Mouse (Mus musculus): ENCODE results near the gene Tnfrsf4. TPM values are rescaled to one million over a fixed set of nuclear protein-coding genes. Genes with fewer than 3 reads are reported as not detected.

The Tnfrsf4 gene
- polyA plus RNA-seq, 1 experiment from 2014 or later, result 0.60 TPM

DNA sequence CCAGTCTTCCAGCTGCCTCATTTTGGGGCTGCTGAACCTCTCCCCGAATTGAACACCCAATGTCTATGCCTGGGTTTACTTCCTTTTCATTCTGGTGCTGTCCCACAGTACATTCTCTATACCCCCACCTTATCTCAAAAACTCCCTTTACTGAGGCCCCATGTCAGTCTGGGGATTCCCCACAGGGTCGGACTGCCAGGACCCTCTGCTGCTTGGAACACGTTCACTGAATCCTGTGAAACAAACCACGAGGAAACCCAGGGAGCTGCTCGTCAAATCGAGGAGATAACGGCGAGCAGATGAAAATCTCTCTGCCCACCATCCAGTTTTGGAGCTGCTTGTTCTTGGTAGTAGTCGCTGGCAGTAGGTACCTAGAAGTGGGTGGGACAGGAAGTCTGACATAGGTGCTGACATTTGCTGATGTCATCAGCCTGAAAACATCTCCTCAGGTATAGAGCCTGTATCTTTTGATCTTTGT is 8.3 kb downstream of the Tnfrsf4 start:
- Histone ChIP-seq H3K36me3 (ENCODE audit: control insufficient read depth, insufficient read depth, low read length) (no peaks in the 10 kb centered on the region), H3K4me2 (ENCODE audit: low read length) (no peak overlapping the region), H3K27me3 (replicated peaks; ENCODE audit: control insufficient read depth, insufficient read depth, low read length) (no peaks in the 10 kb centered on the region), H3K9me3 (replicated peaks; ENCODE audit: control insufficient read depth, low read length) (no peaks in the 10 kb centered on the region), H3K9ac (ENCODE audit: low read length) (no peak overlapping the region), H3K4me3 (ENCODE audit: low read depth, low read length) (no peak overlapping the region), H3K27ac (ENCODE audit: low read depth, low read length) (no peak overlapping the region), H3K4me1 (ENCODE audit: control insufficient read depth, insufficient read depth, low read length) (no peaks in the 10 kb centered on the region)
- no peak for DNase-seq (ENCODE audit: low spot score)
- no peak for ATAC-seq
- 88% methylated on average over 9 of the region's 9 CpGs for WGBS

DNA sequence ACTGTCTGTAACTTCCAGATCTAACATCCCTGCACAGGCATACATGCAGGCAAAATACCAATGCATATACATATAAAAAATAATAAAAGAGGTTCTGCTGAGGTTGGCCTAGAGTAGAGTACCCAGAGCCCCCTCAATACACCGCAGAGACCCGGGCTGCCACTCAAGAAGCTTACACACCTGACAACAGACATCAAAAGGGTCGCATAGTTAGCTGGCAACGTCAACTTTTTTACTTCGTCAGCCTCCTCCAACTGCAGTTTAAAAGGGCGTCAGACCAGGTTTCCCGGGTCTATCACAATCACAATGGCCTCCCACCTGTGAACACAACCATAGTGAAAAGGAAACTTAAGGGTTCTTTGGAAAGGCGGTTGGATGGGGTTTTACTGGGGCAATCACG is 9.9 kb downstream of the Tnfrsf4 start:
- no peak for ATAC-seq
- H3K4me1 ChIP-seq (ENCODE audit: control insufficient read depth, insufficient read depth, low read length), result no peaks in the 10 kb centered on the region
- no peak overlapping the region for H3K4me2 ChIP-seq (ENCODE audit: low read length)
- H3K27ac ChIP-seq (ENCODE audit: low read depth, low read length), result no peak overlapping the region
- H3K4me3 ChIP-seq (ENCODE audit: low read depth, low read length), result no peak overlapping the region
- 0 out of 2 replicates have a peak, but pooled peaks cover 4% of the 10 kb centered on the region for H3K36me3 ChIP-seq (ENCODE audit: control insufficient read depth, insufficient read depth, low read length)
- H3K9ac ChIP-seq (ENCODE audit: low read length), result no peak overlapping the region
- 85% methylated on average over 9 of the region's 9 CpGs for WGBS
- H3K9me3 ChIP-seq (replicated peaks; ENCODE audit: control insufficient read depth, low read length), result no peaks in the 10 kb centered on the region
- no peak for DNase-seq (ENCODE audit: low spot score)
- no peaks in the 10 kb centered on the region for H3K27me3 ChIP-seq (replicated peaks; ENCODE audit: control insufficient read depth, insufficient read depth, low read length)

DNA sequence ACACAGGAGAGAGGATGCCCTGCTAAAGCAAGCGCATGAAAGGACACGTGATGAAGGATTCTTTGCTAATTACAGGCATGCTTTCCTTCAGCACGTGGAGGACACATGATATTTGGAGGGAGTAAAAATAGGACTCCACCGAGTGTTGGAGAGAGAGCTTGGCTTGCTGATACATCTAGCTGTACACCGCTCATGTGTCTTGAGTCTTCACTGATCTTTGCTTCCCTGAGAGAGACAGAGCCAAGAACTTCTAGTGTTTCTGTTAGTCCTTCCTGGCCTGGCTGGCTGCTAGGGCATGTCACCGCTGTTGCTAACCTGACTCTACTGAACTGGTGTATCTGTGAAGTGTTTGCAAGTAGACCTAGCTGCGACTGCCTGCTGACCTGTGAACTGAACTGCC is 10.5 kb downstream of the Tnfrsf4 start:
- Histone ChIP-seq H3K27ac (ENCODE audit: low read depth, low read length) (no peak overlapping the region), H3K36me3 (ENCODE audit: control insufficient read depth, insufficient read depth, low read length) (0 out of 2 replicates have a peak, but pooled peaks cover 4% of the 10 kb centered on the region), H3K9me3 (replicated peaks; ENCODE audit: control insufficient read depth, low read length) (no peaks in the 10 kb centered on the region), H3K4me2 (ENCODE audit: low read length) (no peak overlapping the region), H3K4me1 (ENCODE audit: control insufficient read depth, insufficient read depth, low read length) (no peaks in the 10 kb centered on the region), H3K4me3 (ENCODE audit: low read depth, low read length) (no peak overlapping the region), H3K27me3 (replicated peaks; ENCODE audit: control insufficient read depth, insufficient read depth, low read length) (no peaks in the 10 kb centered on the region), H3K9ac (ENCODE audit: low read length) (no peak overlapping the region)
- 95% methylated on average over 7 of the region's 7 CpGs for WGBS
- no peak for ATAC-seq
- DNase-seq (ENCODE audit: low spot score), result no peak

DNA sequence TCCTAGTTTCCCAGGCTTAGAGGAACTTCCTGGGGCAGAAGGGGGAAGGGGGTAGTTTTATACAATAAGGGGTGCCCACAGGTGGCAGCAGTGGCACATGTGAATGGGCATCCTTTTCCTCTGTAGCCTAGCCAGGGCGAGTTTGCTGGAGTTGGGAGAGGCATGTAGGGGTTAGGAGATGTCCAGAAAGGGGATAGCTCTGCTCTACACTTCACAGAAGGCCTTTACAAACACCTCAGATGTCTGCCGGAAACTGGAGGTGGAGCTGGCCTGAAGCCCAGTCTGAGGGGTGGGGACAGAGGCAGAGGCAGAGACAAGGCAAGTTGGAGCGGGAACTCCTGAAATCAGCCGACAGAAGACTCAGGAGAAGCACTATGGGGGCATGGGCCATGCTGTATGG is 12.4 kb downstream of the Tnfrsf4 start, which contains the start of gene Tnfrsf18:
Tnfrsf18 (plus strand) TSS at position 152 of the 400 bp plus-strand sequence.
- DNase-seq (ENCODE audit: low spot score) (no peak), ATAC-seq (no peak)
- WGBS, result 43% methylated on average over 4 of the region's 4 CpGs
- H3K9ac ChIP-seq (ENCODE audit: low read length), result no peak within 1 kb of the TSS
- H3K27ac ChIP-seq (ENCODE audit: low read depth, low read length), result no peak within 1 kb of the TSS
- no peaks in the 10 kb centered on the region for H3K9me3 ChIP-seq (replicated peaks; ENCODE audit: control insufficient read depth, low read length)
- H3K4me1 ChIP-seq (ENCODE audit: control insufficient read depth, insufficient read depth, low read length), result no peaks in the 10 kb centered on the region
- H3K4me3 ChIP-seq (ENCODE audit: low read depth, low read length), result no peak within 1 kb of the TSS
- no peaks in the 10 kb centered on the region for H3K27me3 ChIP-seq (replicated peaks; ENCODE audit: control insufficient read depth, insufficient read depth, low read length)
- no peak within 1 kb of the TSS for H3K4me2 ChIP-seq (ENCODE audit: low read length)
- H3K36me3 ChIP-seq (ENCODE audit: control insufficient read depth, insufficient read depth, low read length), result 0 out of 2 replicates have a peak, but pooled peaks cover 4% of the 10 kb centered on the region

DNA sequence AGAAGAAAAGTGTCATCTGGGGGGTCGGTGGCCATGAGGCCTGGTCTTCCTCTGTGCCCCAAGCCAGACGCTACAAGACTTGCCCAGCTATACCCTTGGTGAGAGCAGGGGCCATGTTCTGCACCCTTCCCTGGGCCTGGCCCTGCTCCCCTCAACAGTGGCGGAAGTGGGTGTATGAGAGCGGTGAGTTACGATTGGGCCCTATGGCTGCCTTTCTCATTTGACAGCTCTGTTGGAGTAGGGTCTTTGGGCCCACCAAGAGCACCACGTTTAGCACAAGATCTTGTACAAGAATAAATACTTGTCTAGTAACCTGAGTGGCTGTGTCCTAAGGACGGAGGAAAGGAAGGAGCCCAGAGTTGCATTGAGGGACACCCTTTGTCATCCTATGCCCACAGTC is 14.9 kb downstream of the Tnfrsf4 start:
- Histone ChIP-seq H3K4me2 (ENCODE audit: low read length) (no peak overlapping the region), H3K9ac (ENCODE audit: low read length) (no peak overlapping the region), H3K9me3 (replicated peaks; ENCODE audit: control insufficient read depth, low read length) (no peaks in the 10 kb centered on the region), H3K27ac (ENCODE audit: low read depth, low read length) (no peak overlapping the region), H3K27me3 (replicated peaks; ENCODE audit: control insufficient read depth, insufficient read depth, low read length) (no peaks in the 10 kb centered on the region), H3K36me3 (ENCODE audit: control insufficient read depth, insufficient read depth, low read length) (0 out of 2 replicates have a peak, but pooled peaks cover 4% of the 10 kb centered on the region), H3K4me3 (ENCODE audit: low read depth, low read length) (no peak overlapping the region), H3K4me1 (ENCODE audit: control insufficient read depth, insufficient read depth, low read length) (peaks cover 8% of the 10 kb centered on the region)
- ATAC-seq (no peak), DNase-seq (ENCODE audit: low spot score) (no peak)
- 91% methylated on average over 7 of the region's 7 CpGs for WGBS

DNA sequence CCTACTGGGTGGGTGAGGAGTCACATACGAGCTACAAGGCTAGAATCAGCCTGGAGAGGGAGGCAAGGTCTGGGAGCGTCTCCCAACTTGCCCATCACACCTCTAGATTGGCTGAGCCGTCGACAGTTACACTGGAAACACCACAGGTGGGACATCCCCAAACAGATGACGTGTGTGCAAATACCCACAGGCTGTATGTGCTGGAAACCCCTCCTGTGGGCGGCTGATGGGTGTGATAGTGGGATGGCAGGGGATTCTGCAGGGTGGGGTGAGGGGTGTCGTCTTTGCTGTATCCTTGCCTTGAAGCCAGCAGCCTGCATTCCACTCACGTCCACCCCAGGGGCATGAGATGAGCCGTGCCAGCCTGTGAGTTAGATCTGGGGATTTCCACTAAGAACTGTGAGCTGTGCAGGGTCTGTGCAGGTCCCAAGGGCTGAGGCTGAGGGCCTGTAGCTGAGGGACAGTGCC is 17.0 kb downstream of the Tnfrsf4 start:
- no peak for DNase-seq (ENCODE audit: low spot score)
- Histone ChIP-seq H3K27ac (ENCODE audit: low read depth, low read length) (peak overlapping the region; percentile 79; the same call in 1 of the 2 replicates), H3K27me3 (replicated peaks; ENCODE audit: control insufficient read depth, insufficient read depth, low read length) (peaks cover 16% of the 10 kb centered on the region), H3K9me3 (replicated peaks; ENCODE audit: control insufficient read depth, low read length) (no peaks in the 10 kb centered on the region), H3K36me3 (ENCODE audit: control insufficient read depth, insufficient read depth, low read length) (0 out of 2 replicates have a peak, but pooled peaks cover 4% of the 10 kb centered on the region), H3K4me3 (ENCODE audit: low read depth, low read length) (peak overlapping the region; percentile 35), H3K4me2 (ENCODE audit: low read length) (peak overlapping the region; percentile 60), H3K4me1 (ENCODE audit: control insufficient read depth, insufficient read depth, low read length) (peaks cover 8% of the 10 kb centered on the region), H3K9ac (ENCODE audit: low read length) (peak overlapping the region; percentile 61)
- 69% methylated on average over 9 of the region's 9 CpGs for WGBS
- no peak for ATAC-seq

DNA sequence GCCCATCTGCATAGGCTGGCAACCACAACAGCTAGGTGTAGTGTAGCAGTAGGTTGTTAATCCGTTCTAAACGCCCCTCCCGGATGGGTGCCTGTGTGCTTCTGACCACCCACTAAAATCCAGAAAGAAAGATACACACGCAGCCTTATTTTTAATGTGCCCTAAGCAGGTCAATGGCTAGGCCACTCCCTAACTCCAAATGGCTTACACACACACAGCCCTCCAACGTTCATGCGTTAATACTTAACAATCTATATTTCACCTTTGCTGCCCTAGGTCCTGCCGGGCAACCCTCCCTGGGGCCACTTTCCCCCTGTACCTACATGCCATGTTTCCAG is 17.6 kb downstream of the Tnfrsf4 start:
- peak; percentile 25; the same call in 1 of the 2 replicates for ATAC-seq
- peak overlapping the region; percentile 60 for H3K4me2 ChIP-seq (ENCODE audit: low read length)
- peak overlapping the region; percentile 35 for H3K4me3 ChIP-seq (ENCODE audit: low read depth, low read length)
- peaks cover 8% of the 10 kb centered on the region for H3K4me1 ChIP-seq (ENCODE audit: control insufficient read depth, insufficient read depth, low read length)
- H3K36me3 ChIP-seq (ENCODE audit: control insufficient read depth, insufficient read depth, low read length), result 0 out of 2 replicates have a peak, but pooled peaks cover 4% of the 10 kb centered on the region
- WGBS, result 5% methylated on average over 7 of the region's 7 CpGs
- H3K27me3 ChIP-seq (replicated peaks; ENCODE audit: control insufficient read depth, insufficient read depth, low read length), result peaks cover 21% of the 10 kb centered on the region
- H3K9ac ChIP-seq (ENCODE audit: low read length), result peak overlapping the region; percentile 61
- peak overlapping the region; percentile 79 for H3K27ac ChIP-seq (ENCODE audit: low read depth, low read length)
- H3K9me3 ChIP-seq (replicated peaks; ENCODE audit: control insufficient read depth, low read length), result no peaks in the 10 kb centered on the region
- DNase-seq (ENCODE audit: low spot score), result no peak

DNA sequence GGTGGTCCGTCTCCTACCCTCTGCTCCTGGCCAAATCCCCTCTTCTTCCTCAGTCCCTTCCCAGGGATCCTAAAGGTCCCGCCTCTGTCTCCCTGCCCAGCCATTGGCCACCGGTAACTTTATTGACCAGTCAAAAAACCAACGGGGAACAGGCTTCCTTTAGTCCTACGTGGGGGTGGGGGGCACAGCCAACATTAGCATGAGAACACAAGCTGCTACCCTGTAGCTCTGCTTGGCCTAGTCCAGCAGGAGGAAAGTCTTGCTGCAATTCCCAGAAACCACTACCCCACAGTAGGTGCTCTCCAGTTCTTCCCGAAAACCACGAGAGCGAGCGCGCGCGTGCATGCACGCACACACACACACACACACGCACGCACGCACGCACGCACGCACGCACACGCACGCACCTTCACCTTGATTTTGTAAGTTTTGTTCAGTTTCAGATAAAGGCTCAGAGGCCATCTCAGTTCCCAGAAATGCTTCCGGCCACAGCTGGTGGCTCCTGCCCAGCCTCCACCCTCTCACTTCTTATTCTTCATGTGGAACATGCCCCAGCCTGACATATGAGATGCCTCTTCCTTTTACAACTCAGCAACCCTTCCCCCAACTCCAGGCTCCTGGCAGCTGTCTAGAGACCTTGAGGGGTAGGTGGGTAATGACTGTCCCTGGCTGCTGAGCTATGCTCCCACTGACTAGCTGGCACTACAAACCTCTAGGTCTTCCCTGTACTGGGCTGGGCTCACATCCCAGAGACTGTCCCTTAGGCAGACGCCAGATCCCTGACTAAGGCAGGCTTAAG is 18.1 kb downstream of the Tnfrsf4 start:
- Histone ChIP-seq H3K9me3 (replicated peaks; ENCODE audit: control insufficient read depth, low read length) (no peaks in the 10 kb centered on the region), H3K27ac (ENCODE audit: low read depth, low read length) (peak overlapping the region; percentile 79; the same call in 1 of the 2 replicates), H3K9ac (ENCODE audit: low read length) (peak overlapping the region; percentile 61), H3K36me3 (ENCODE audit: control insufficient read depth, insufficient read depth, low read length) (0 out of 2 replicates have a peak, but pooled peaks cover 4% of the 10 kb centered on the region), H3K27me3 (replicated peaks; ENCODE audit: control insufficient read depth, insufficient read depth, low read length) (peaks cover 22% of the 10 kb centered on the region), H3K4me1 (ENCODE audit: control insufficient read depth, insufficient read depth, low read length) (peaks cover 8% of the 10 kb centered on the region), H3K4me2 (ENCODE audit: low read length) (peak overlapping the region; percentile 60), H3K4me3 (ENCODE audit: low read depth, low read length) (peak overlapping the region; percentile 35)
- DNase-seq (ENCODE audit: low spot score) (peak; percentile 90), ATAC-seq (peak; percentile 90)
- WGBS, result 2% methylated on average over 24 of the region's 24 CpGs

DNA sequence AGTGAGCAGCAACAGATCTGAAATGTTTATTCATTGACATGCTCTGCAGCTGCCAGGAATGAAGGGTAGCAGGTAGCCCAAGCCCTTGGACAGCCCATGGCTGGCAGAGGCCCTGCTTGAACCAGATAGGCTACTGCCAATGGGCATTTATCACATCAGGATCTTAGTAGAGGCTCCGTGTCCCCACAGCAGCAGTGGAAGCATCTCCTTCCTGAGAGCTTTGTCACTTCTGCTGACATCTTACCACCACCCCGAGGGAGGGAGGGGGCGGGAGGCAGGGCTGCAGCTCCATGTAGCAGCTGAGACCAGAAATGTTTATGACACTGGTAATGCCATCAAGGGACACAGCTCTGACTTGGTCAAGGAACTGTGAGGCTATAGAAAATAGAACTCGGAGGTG is 19.2 kb downstream of the Tnfrsf4 start:
- no peak overlapping the region for H3K9ac ChIP-seq (ENCODE audit: low read length)
- no peak overlapping the region for H3K27ac ChIP-seq (ENCODE audit: low read depth, low read length)
- DNase-seq (ENCODE audit: low spot score) (no peak), ATAC-seq (no peak)
- peaks cover 8% of the 10 kb centered on the region for H3K4me1 ChIP-seq (ENCODE audit: control insufficient read depth, insufficient read depth, low read length)
- H3K27me3 ChIP-seq (replicated peaks; ENCODE audit: control insufficient read depth, insufficient read depth, low read length), result peaks cover 22% of the 10 kb centered on the region
- H3K9me3 ChIP-seq (replicated peaks; ENCODE audit: control insufficient read depth, low read length), result no peaks in the 10 kb centered on the region
- 92% methylated on average over 4 of the region's 4 CpGs for WGBS
- no peak overlapping the region for H3K4me2 ChIP-seq (ENCODE audit: low read length)
- H3K4me3 ChIP-seq (ENCODE audit: low read depth, low read length), result no peak overlapping the region
- 0 out of 2 replicates have a peak, but pooled peaks cover 3% of the 10 kb centered on the region for H3K36me3 ChIP-seq (ENCODE audit: control insufficient read depth, insufficient read depth, low read length)
